Mouse (Mus musculus): ENCODE data around the gene Npl. TPM values are rescaled to one million over a fixed set of nuclear protein-coding genes. Genes with fewer than 3 reads are reported as not detected.

Gene Npl
- 4.3 and 5.9 TPM in 2 replicates for polyA plus RNA-seq (2021; fragmentation: Nextera tagmentation)
- long read RNA-seq, experiment 1, transcript Npl-201 (12 exons, 1,735 nt), result major isoform, 34 of 37 reads
- long read RNA-seq, experiment 1, partial matches to known transcripts, result 0 of 37 reads
- long read RNA-seq, experiment 1, other reads (novel, unspliced or antisense), result 3 of 37 reads
- long read RNA-seq, experiment 2, transcript Npl-201 (12 exons, 1,735 nt), result major isoform, 11 of 14 reads
- long read RNA-seq, experiment 2, partial matches to known transcripts, result 3 of 14 reads
- long read RNA-seq, experiment 2, other reads (novel, unspliced or antisense), result 0 of 14 reads

GRCm38 (mm10) chr1:153549536-153550199 is at the start of gene Npl:
Npl (minus strand) TSS chr1:153550045.

GRCm38 (mm10) chr1:153487500-153487879 is 62.4 kb downstream of the Npl start, which contains the start of gene Dhx9:
Dhx9 (minus strand) TSS chr1:153487660.

Other genes with a start within 250 kb of the Npl start
- gene Lamc1, start 217.3 kb downstream of the Npl start, polyA plus RNA-seq (2021; fragmentation: Nextera tagmentation), result 2.6 and 3.6 TPM in 2 replicates
- 0.31 and 0.46 TPM in 2 replicates for gene Shcbp1l, start 124.9 kb downstream of the Npl start, polyA plus RNA-seq (2021; fragmentation: Nextera tagmentation)
- gene Dhx9, start 62.4 kb downstream of the Npl start, polyA plus RNA-seq (2021; fragmentation: Nextera tagmentation), result 14.9 and 16.9 TPM in 2 replicates
- 11.6 and 12.6 TPM in 2 replicates for gene Rgs8, start 103.0 kb upstream of the Npl start, polyA plus RNA-seq (2021; fragmentation: Nextera tagmentation)
- gene Rgs16, start 190.3 kb upstream of the Npl start, polyA plus RNA-seq (2021; fragmentation: Nextera tagmentation), result 6.1 and 6.4 TPM in 2 replicates
- 4.7 and 7.8 TPM in 2 replicates for gene Rnasel, start 199.4 kb upstream of the Npl start, polyA plus RNA-seq (2021; fragmentation: Nextera tagmentation)

All from left cerebral cortex, adult 6 months (tissue).